Mouse (Mus musculus): Measurements from ENCODE around the gene Tkt. TPM values are rescaled to one million over a fixed set of nuclear protein-coding genes. Genes with fewer than 3 reads are reported as not detected.
A peak's percentile ranks its signal among the peaks of the same experiment; 100 is the strongest.
"Not testable (repeated sequence)": the region's sequence is repeated elsewhere in the genome, so short reads cannot be mapped to it uniquely, and the experiment has no call there.

The Tkt gene
- polyA plus RNA-seq, 1 experiment from 2014 or later, result 244 TPM

- H3K27me3 ChIP-seq (ENCODE audit: control insufficient read depth, insufficient read depth, low read depth, low read length), result no peaks in the 10 kb centered on the region
- no peak overlapping the region for H3K27ac ChIP-seq (ENCODE audit: low read length)
- no peak overlapping the region for H3K9ac ChIP-seq (ENCODE audit: low read length)
- no peak overlapping the region for H3K4me3 ChIP-seq (ENCODE audit: low read length)
- H3K9me3 ChIP-seq (ENCODE audit: control insufficient read depth, low read length), result no peaks in the 10 kb centered on the region
- peaks cover 5% of the 10 kb centered on the region for H3K36me3 ChIP-seq (ENCODE audit: control insufficient read depth, insufficient read depth, low read length)
- H3K4me1 ChIP-seq (replicated peaks; ENCODE audit: control insufficient read depth, insufficient read depth, low read length), result peaks cover 3% of the 10 kb centered on the region; the same call in 1 of the 2 replicates
- no peak overlapping the region for H3K4me2 ChIP-seq (ENCODE audit: low read depth, low read length)
- 93% methylated on average over 12 of the region's 12 CpGs for WGBS
- ATAC-seq (ENCODE audit: low read depth), result no peak
These were observed 18.7 kb upstream of the Tkt start for GRCm38 (mm10) chr14:30529454-30529853.

- Histone ChIP-seq H3K9ac (ENCODE audit: low read length) (no peak overlapping the region), H3K36me3 (ENCODE audit: control insufficient read depth, insufficient read depth, low read length) (peaks cover 5% of the 10 kb centered on the region; the same call in 1 of the 2 replicates), H3K4me1 (replicated peaks; ENCODE audit: control insufficient read depth, insufficient read depth, low read length) (peaks cover 3% of the 10 kb centered on the region; the same call in 1 of the 2 replicates), H3K27ac (ENCODE audit: low read length) (peak overlapping the region; percentile 28; the same call in 1 of the 2 replicates), H3K4me3 (ENCODE audit: low read length) (no peak overlapping the region), H3K27me3 (ENCODE audit: control insufficient read depth, insufficient read depth, low read depth, low read length) (no peaks in the 10 kb centered on the region), H3K4me2 (ENCODE audit: low read depth, low read length) (no peak overlapping the region), H3K9me3 (ENCODE audit: control insufficient read depth, low read length) (no peaks in the 10 kb centered on the region)
- WGBS, result 47% methylated on average over 8 of the region's 8 CpGs
- ATAC-seq (ENCODE audit: low read depth), result peak; percentile 50; the same call in 1 of the 2 replicates
These were observed 17.4 kb upstream of the Tkt start for GRCm38 (mm10) chr14:30530726-30531269.

- Histone ChIP-seq H3K4me1 (replicated peaks; ENCODE audit: control insufficient read depth, insufficient read depth, low read length) (peaks cover 3% of the 10 kb centered on the region; the same call in 1 of the 2 replicates), H3K9ac (ENCODE audit: low read length) (no peak overlapping the region), H3K36me3 (ENCODE audit: control insufficient read depth, insufficient read depth, low read length) (0 out of 2 replicates have a peak, but pooled peaks cover 3% of the 10 kb centered on the region), H3K27ac (ENCODE audit: low read length) (no peak overlapping the region), H3K27me3 (ENCODE audit: control insufficient read depth, insufficient read depth, low read depth, low read length) (no peaks in the 10 kb centered on the region), H3K4me3 (ENCODE audit: low read length) (no peak overlapping the region), H3K4me2 (ENCODE audit: low read depth, low read length) (no peak overlapping the region), H3K9me3 (ENCODE audit: control insufficient read depth, low read length) (no peaks in the 10 kb centered on the region)
- ATAC-seq (ENCODE audit: low read depth), result no peak
- WGBS, result 74% methylated on average over 5 of the region's 5 CpGs
These were observed 16.7 kb upstream of the Tkt start for GRCm38 (mm10) chr14:30531431-30531830.

DNA sequence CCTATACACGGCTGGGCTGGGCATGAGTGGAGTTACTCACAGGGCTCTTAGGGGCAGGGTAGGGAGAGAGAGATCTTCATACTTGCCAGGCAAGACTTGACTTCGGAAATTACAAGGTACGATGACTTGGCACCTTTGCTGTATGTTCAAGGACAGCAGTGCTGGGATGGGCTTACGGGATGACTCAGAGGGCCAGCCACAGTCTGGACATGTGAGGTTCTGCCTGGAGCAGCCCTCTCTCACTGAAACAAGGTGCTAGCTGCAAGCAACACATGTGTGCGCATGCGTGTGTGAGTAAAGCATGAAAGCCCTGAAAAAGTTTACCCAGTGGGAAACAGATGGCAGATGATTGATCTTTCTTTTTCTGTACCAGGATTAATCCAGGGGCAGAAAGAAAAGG, 16.3 kb upstream of the Tkt start:
- no peak overlapping the region for H3K27ac ChIP-seq (ENCODE audit: low read length)
- 0 out of 2 replicates have a peak, but pooled peaks cover 3% of the 10 kb centered on the region for H3K36me3 ChIP-seq (ENCODE audit: control insufficient read depth, insufficient read depth, low read length)
- H3K9ac ChIP-seq (ENCODE audit: low read length), result no peak overlapping the region
- no peak overlapping the region for H3K4me3 ChIP-seq (ENCODE audit: low read length)
- H3K27me3 ChIP-seq (ENCODE audit: control insufficient read depth, insufficient read depth, low read depth, low read length), result no peaks in the 10 kb centered on the region
- no peaks in the 10 kb centered on the region for H3K9me3 ChIP-seq (ENCODE audit: control insufficient read depth, low read length)
- H3K4me2 ChIP-seq (ENCODE audit: low read depth, low read length), result no peak overlapping the region
- peaks cover 3% of the 10 kb centered on the region; the same call in 1 of the 2 replicates for H3K4me1 ChIP-seq (replicated peaks; ENCODE audit: control insufficient read depth, insufficient read depth, low read length)
- whole genome bisulfite sequencing, result 90% methylated on average over 6 of the region's 6 CpGs
- ATAC-seq (ENCODE audit: low read depth), result no peak

GRCm38 (mm10) chr14:30533780-30534450, 14.2 kb upstream of the Tkt start:
- H3K27ac ChIP-seq (ENCODE audit: low read length), result no peak overlapping the region
- ATAC-seq (ENCODE audit: low read depth), result no peak
- WGBS, result 69% methylated on average over 6 of the region's 6 CpGs
- H3K4me3 ChIP-seq (ENCODE audit: low read length), result no peak overlapping the region
- no peak overlapping the region for H3K4me2 ChIP-seq (ENCODE audit: low read depth, low read length)
- no peaks in the 10 kb centered on the region for H3K27me3 ChIP-seq (ENCODE audit: control insufficient read depth, insufficient read depth, low read depth, low read length)
- H3K36me3 ChIP-seq (ENCODE audit: control insufficient read depth, insufficient read depth, low read length), result no peaks in the 10 kb centered on the region
- no peak overlapping the region for H3K9ac ChIP-seq (ENCODE audit: low read length)
- no peaks in the 10 kb centered on the region for H3K9me3 ChIP-seq (ENCODE audit: control insufficient read depth, low read length)
- H3K4me1 ChIP-seq (replicated peaks; ENCODE audit: control insufficient read depth, insufficient read depth, low read length), result peaks cover 3% of the 10 kb centered on the region; the same call in 1 of the 2 replicates

- H3K27me3 ChIP-seq (ENCODE audit: control insufficient read depth, insufficient read depth, low read depth, low read length), result no peaks in the 10 kb centered on the region
- H3K9ac ChIP-seq (ENCODE audit: low read length), result no peak overlapping the region
- H3K4me3 ChIP-seq (ENCODE audit: low read length), result no peak overlapping the region
These were observed 6.6 kb upstream of the Tkt start for GRCm38 (mm10) chr14:30541541-30541940.

GRCm38 (mm10) chr14:30543331-30543730, 4.8 kb upstream of the Tkt start:
- H3K4me1 ChIP-seq (replicated peaks; ENCODE audit: control insufficient read depth, insufficient read depth, low read length); ATAC-seq (ENCODE audit: low read depth); H3K4me2 ChIP-seq (ENCODE audit: low read depth, low read length); H3K4me3 ChIP-seq (ENCODE audit: low read length); H3K9ac ChIP-seq (ENCODE audit: low read length); H3K36me3 ChIP-seq (ENCODE audit: control insufficient read depth, insufficient read depth, low read length); H3K9me3 ChIP-seq (ENCODE audit: control insufficient read depth, low read length); H3K27me3 ChIP-seq (ENCODE audit: control insufficient read depth, insufficient read depth, low read depth, low read length); H3K27ac ChIP-seq (ENCODE audit: low read length): not testable (repeated sequence)
- 74% methylated on average over 5 of the region's 5 CpGs for WGBS

More at GRCm38 (mm10) chr14:30541541-30541940, 6.6 kb upstream of the Tkt start:
- H3K9me3 ChIP-seq (ENCODE audit: control insufficient read depth, low read length), result no peaks in the 10 kb centered on the region
- WGBS, result 74% methylated on average over 10 of the region's 10 CpGs
- no peak overlapping the region for H3K27ac ChIP-seq (ENCODE audit: low read length)
- H3K4me1 ChIP-seq (replicated peaks; ENCODE audit: control insufficient read depth, insufficient read depth, low read length), result no peaks in the 10 kb centered on the region
- H3K36me3 ChIP-seq (ENCODE audit: control insufficient read depth, insufficient read depth, low read length), result no peaks in the 10 kb centered on the region
- no peak overlapping the region for H3K4me2 ChIP-seq (ENCODE audit: low read depth, low read length)
- no peak; the same call in 1 of the 2 replicates for ATAC-seq (ENCODE audit: low read depth)

DNA sequence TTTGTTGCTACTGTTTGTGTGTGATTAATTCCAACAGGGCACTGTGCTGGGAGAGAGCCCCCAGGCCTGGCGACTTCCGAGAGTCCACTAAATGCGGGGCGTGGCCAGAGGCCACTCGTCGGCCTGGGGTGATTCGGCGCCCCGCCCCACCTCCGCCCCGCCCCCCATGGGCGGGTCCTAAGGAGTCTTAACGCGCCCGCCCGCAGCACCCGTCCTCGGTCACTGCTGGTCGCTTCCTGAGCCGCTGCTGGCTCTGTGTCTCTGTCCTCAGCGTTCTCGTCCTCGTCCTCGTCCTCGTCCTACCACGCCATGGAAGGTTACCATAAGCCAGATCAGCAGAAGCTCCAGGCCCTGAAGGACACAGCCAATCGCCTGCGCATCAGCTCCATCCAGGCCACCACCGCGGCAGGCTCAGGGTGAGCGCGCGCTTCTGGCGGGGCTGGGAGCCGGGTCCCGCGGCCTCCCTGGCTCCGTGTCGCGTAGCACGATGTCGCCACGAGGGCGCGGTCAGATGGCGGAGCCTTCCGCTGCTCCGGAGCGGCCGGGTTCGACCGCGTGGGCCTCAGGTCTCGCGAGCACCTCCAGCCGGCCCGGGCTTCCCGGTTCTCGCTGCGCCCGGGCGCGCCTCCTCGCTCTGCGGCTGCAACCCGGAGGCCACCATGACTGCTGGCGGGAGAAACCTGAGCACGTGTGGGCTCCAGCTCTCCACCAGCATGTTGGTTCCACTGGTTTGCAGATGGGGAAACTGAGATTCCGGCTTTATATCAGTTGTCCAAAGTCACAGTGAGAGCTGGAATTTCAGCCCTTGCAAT, 1.0 kb downstream of the Tkt start:
- Histone ChIP-seq H3K27ac (ENCODE audit: low read length) (peak overlapping the region; percentile 96), H3K27me3 (ENCODE audit: control insufficient read depth, insufficient read depth, low read depth, low read length) (no peaks in the 10 kb centered on the region), H3K4me1 (replicated peaks; ENCODE audit: control insufficient read depth, insufficient read depth, low read length) (peaks cover 27% of the 10 kb centered on the region), H3K9me3 (ENCODE audit: control insufficient read depth, low read length) (no peaks in the 10 kb centered on the region), H3K4me3 (ENCODE audit: low read length) (peak overlapping the region; percentile 86), H3K9ac (ENCODE audit: low read length) (peak overlapping the region; percentile 90), H3K36me3 (ENCODE audit: control insufficient read depth, insufficient read depth, low read length) (no peaks in the 10 kb centered on the region), H3K4me2 (ENCODE audit: low read depth, low read length) (peak overlapping the region; percentile 93)
- WGBS, result under 1% methylated on average over 64 of the region's 69 CpGs
- peak; percentile 97 for ATAC-seq (ENCODE audit: low read depth)

GRCm38 (mm10) chr14:30549777-30550149, 1.6 kb downstream of the Tkt start:
- H3K4me3 ChIP-seq (ENCODE audit: low read length), result peak overlapping the region; percentile 86
- H3K9me3 ChIP-seq (ENCODE audit: control insufficient read depth, low read length), result no peaks in the 10 kb centered on the region
- peak overlapping the region; percentile 93 for H3K4me2 ChIP-seq (ENCODE audit: low read depth, low read length)
- under 1% methylated on average over 10 of the region's 10 CpGs for WGBS
- H3K9ac ChIP-seq (ENCODE audit: low read length), result peak overlapping the region; percentile 90
- H3K27me3 ChIP-seq (ENCODE audit: control insufficient read depth, insufficient read depth, low read depth, low read length), result no peaks in the 10 kb centered on the region
- H3K4me1 ChIP-seq (replicated peaks; ENCODE audit: control insufficient read depth, insufficient read depth, low read length), result peaks cover 27% of the 10 kb centered on the region
- peak overlapping the region; percentile 96 for H3K27ac ChIP-seq (ENCODE audit: low read length)
- H3K36me3 ChIP-seq (ENCODE audit: control insufficient read depth, insufficient read depth, low read length), result no peaks in the 10 kb centered on the region
- ATAC-seq (ENCODE audit: low read depth), result 0 out of 2 replicates have a peak, but pooled peaks have one; percentile 3
